Mouse (Mus musculus) left cerebral cortex, postnatal 25 days (tissue): Measurements from ENCODE around the gene Rad51b. TPM values are rescaled to one million over a fixed set of nuclear protein-coding genes. Genes with fewer than 3 reads are reported as not detected.
"Not testable (repeated sequence)": the region's sequence is repeated elsewhere in the genome, so short reads cannot be mapped to it uniquely, and the experiment has no call there.

Source experiments
- DNase-seq, 2 experiments: peaks; one replicate each; pipeline ENCODE4 v3.0.0; 2022; ENCODE audit warnings: low spot score in 2 of 2, mixed read lengths in 1 of 2
- intact Hi-C: fragments of 180-260 bp; cut with DNase I; formaldehyde crosslinking; loops from one replicate; pipeline ENCODE4 v1.15.1; 2025
- total RNA-seq, 2 experiments: library from RNA; stranded (reverse); gene quantifications; 2 replicates each; pipeline ENCODE4 v1.2.3; 2021

Rad51b gene
- under 1 TPM in 1 of 2 experiments, not detected in 1; 0.32 TPM for total RNA-seq

- intact Hi-C loops = no loop called here
- DNase-seq = peak; percentile 78 to 91
Measured at GRCm38 (mm10) chr12:79297121-79297576, at the start of gene Rad51b. Rad51b (plus strand) TSS chr12:79297282.

- intact Hi-C loops = no loop called here
- DNase-seq = no peak
Measured at GRCm38 (mm10) chr12:79248110-79248509, 49.0 kb upstream of the Rad51b start.

- intact Hi-C loops = no loop called here
- DNase-seq = no peak
Measured at GRCm38 (mm10) chr12:79253294-79254053, 43.6 kb upstream of the Rad51b start.

GRCm38 (mm10) chr12:79254975-79255374 is 42.1 kb upstream of the Rad51b start:
- intact Hi-C loops = no loop called here
- DNase-seq = no peak

GRCm38 (mm10) chr12:79260154-79260553 is 36.9 kb upstream of the Rad51b start:
- intact Hi-C loops = loop anchor here (5.0 to 10.0 kb wide), 2 partner anchors 68 to 375 kb away; partner anchors contain the start of gene Rdh11

GRCm38 (mm10) chr12:79261035-79261434 is 36.0 kb upstream of the Rad51b start:
- DNase-seq = peak; percentile 22 to 37
- intact Hi-C loops = loop anchor here (5.0 to 10.0 kb wide), 2 partner anchors 69 to 376 kb away; partner anchors contain the start of gene Rdh11

More at GRCm38 (mm10) chr12:79260154-79260553, 36.9 kb upstream of the Rad51b start:
- DNase-seq = no peak

GRCm38 (mm10) chr12:79272604-79273003 is 24.5 kb upstream of the Rad51b start:
- intact Hi-C loops = no loop called here
- DNase-seq = no peak

- intact Hi-C loops = no loop called here
- DNase-seq = peak in 1 of 2 experiments; percentile 69
Measured at GRCm38 (mm10) chr12:79279513-79280115, 17.5 kb upstream of the Rad51b start.

GRCm38 (mm10) chr12:79282595-79282994 is 14.5 kb upstream of the Rad51b start:
- DNase-seq = no peak
- intact Hi-C loops = no loop called here

- no peak for DNase-seq
- intact Hi-C loops = no loop called here
Measured at GRCm38 (mm10) chr12:79292874-79293273, 4.2 kb upstream of the Rad51b start.

- DNase-seq = peak; percentile 94 to 99
- intact Hi-C loops = no loop called here
Measured at GRCm38 (mm10) chr12:79296126-79296816, 811 bp upstream of the Rad51b start, which contains the start of gene Zfyve26. Zfyve26 (minus strand) TSS chr12:79296304.

- intact Hi-C loops = no loop called here
- no peak for DNase-seq
Measured at GRCm38 (mm10) chr12:79297884-79298636, 978 bp downstream of the Rad51b start.

- intact Hi-C loops = no loop called here
- peak; percentile 30 to 83 for DNase-seq
Measured at GRCm38 (mm10) chr12:79301802-79302201, 4.7 kb downstream of the Rad51b start.

GRCm38 (mm10) chr12:79305131-79305530 is 8.0 kb downstream of the Rad51b start:
- intact Hi-C loops = no loop called here
- DNase-seq = no peak

GRCm38 (mm10) chr12:79306013-79306412 is 8.9 kb downstream of the Rad51b start:
- intact Hi-C loops = no loop called here
- DNase-seq = no peak

- no peak for DNase-seq
- intact Hi-C loops = no loop called here
Measured at GRCm38 (mm10) chr12:79313721-79314120, 16.6 kb downstream of the Rad51b start.

- intact Hi-C loops = no loop called here
- no peak for DNase-seq
Measured at GRCm38 (mm10) chr12:79317339-79317738, 20.3 kb downstream of the Rad51b start.

GRCm38 (mm10) chr12:79320895-79321294 is 23.8 kb downstream of the Rad51b start:
- intact Hi-C loops = no loop called here

GRCm38 (mm10) chr12:79322539-79322938 is 25.5 kb downstream of the Rad51b start:
- peak in 1 of 2 experiments; percentile 46 for DNase-seq
- intact Hi-C loops = not testable (repeated sequence)

More at GRCm38 (mm10) chr12:79320895-79321294, 23.8 kb downstream of the Rad51b start:
- DNase-seq = peak in 1 of 2 experiments; percentile 19
